Mouse (Mus musculus) left cerebral cortex, adult 9 months (tissue): ENCODE results near the gene Defb42.

ENCODE experiments used
- DNase-seq, 2 experiments: peaks; one replicate each; pipeline ENCODE4 v3.0.0; 2022; ENCODE audit warnings: low spot score in 2 of 2

The Defb42 gene

GRCm38 (mm10) chr14:63046691-63047090 lies at the start of gene Defb42:
Defb42 (plus strand) TSS chr14:63046991.
- DNase-seq: no peak

GRCm38 (mm10) chr14:62997777-62998176 lies 49.0 kb upstream of the Defb42 start, which contains the start of gene Defb47:
Defb47 (plus strand) TSS chr14:62998077.
- no peak for DNase-seq

- no peak for DNase-seq
Measured at GRCm38 (mm10) chr14:62998977-62999376, 47.8 kb upstream of the Defb42 start.

- no peak for DNase-seq
Measured at GRCm38 (mm10) chr14:63002588-63002987, 44.2 kb upstream of the Defb42 start.

- DNase-seq: no peak
Measured at GRCm38 (mm10) chr14:63011471-63011870, 35.3 kb upstream of the Defb42 start, which contains the start of gene Defb43. Defb43 (plus strand) TSS chr14:63011771.

- DNase-seq: no peak
Measured at GRCm38 (mm10) chr14:63013082-63013481, 33.7 kb upstream of the Defb42 start.

GRCm38 (mm10) chr14:63014667-63015066 lies 32.1 kb upstream of the Defb42 start:
- DNase-seq: no peak

GRCm38 (mm10) chr14:63020524-63021156 lies 26.2 kb upstream of the Defb42 start:
- peak; percentile 35 to 40 for DNase-seq

- no peak for DNase-seq
Measured at GRCm38 (mm10) chr14:63049910-63050370, 3.1 kb downstream of the Defb42 start, which contains the start of gene Defb30. Defb30 (minus strand) TSS chr14:63049960.

GRCm38 (mm10) chr14:63050769-63051168 lies 4.0 kb downstream of the Defb42 start:
- peak in 1 of 2 experiments; percentile 40 for DNase-seq

GRCm38 (mm10) chr14:63054729-63055128 lies 7.9 kb downstream of the Defb42 start:
- DNase-seq: peak; percentile 33 to 67

GRCm38 (mm10) chr14:63060361-63060760 lies 13.6 kb downstream of the Defb42 start:
- no peak for DNase-seq

GRCm38 (mm10) chr14:63062184-63062583 lies 15.4 kb downstream of the Defb42 start:
- DNase-seq: no peak

GRCm38 (mm10) chr14:63065391-63065790 lies 18.6 kb downstream of the Defb42 start:
- DNase-seq: no peak

GRCm38 (mm10) chr14:63066630-63067310 lies 20.0 kb downstream of the Defb42 start:
- peak in 1 of 2 experiments; percentile 69 for DNase-seq

GRCm38 (mm10) chr14:63067708-63068107 lies 20.9 kb downstream of the Defb42 start:
- DNase-seq: no peak
